Mouse (Mus musculus): ENCODE data around the gene Pdgfra.

DNA sequence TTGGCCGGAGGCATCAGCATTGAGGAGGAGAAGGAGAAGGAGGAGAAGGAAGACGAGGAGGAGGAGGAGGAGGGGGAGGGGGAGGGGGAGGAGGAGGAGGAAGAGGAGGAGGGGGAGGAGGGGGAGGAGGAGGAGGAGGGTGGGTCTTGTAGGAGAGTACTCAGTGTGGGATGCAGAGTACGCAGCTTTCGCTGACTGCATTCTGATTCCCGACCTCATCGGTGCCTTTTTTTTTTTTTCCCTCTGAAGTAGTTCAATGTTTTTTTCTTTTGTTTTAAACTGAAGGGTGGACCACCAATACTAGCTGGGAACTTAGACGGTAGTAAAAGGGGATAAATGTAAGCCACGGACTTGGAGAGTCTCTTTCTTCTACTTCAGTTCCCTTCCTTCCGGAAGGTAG, 3.2 kb downstream of the Pdgfra start:
- TF ChIP-seq FLI1 (IDR thresholded peaks at IDR 0.05; ENCODE audit: low read length) (no peak), GATA1 (IDR thresholded peaks at IDR 0.05; ENCODE audit: borderline replicate concordance, low read length) (no peak)
